Mouse (Mus musculus) heart, postnatal 0 days (tissue): ENCODE measurements at regions not wholly inside any gene's neighbourhood (a gene's known extent, or its start where the extent isn't known, plus 50 kb on each side); places are given as distances from the start of the nearest gene placed in this dataset.

Experiments used
- ATAC-seq: fragments of 200-750 bp; cut with Nextera tagmentation; 2 replicates; pipeline ENCODE4 v1.8.0; 2017; ENCODE audit warnings: low read depth, moderate number of reproducible peaks, moderate library complexity; ENCODE audit not compliant: insufficient read depth
- DNase-seq: peaks from one replicate; pipeline ENCODE4 v3.0.0-alpha.2; 2016; ENCODE audit warnings: low spot score
- H3K27ac ChIP-seq: fragments of 300-500 bp; sonication (generic); 2 replicates; pipeline ENCODE4 v1.5.1; 2014; ENCODE audit warnings: low read depth, mild to moderate bottlenecking
- H3K27me3 ChIP-seq: fragments of 300-500 bp; sonication (generic); 2 replicates; pipeline ENCODE4 v1.6.1; 2014; ENCODE audit warnings: low read length, mixed read lengths; ENCODE audit not compliant: control insufficient read depth, insufficient read depth
- H3K36me3 ChIP-seq: fragments of 300-500 bp; sonication (generic); replicated peaks from 2 replicates; pipeline ENCODE4 v1.6.1; 2014; ENCODE audit warnings: low read length, mixed read lengths; ENCODE audit not compliant: control insufficient read depth, insufficient read depth
- H3K4me1 ChIP-seq: fragments of 300-500 bp; sonication (generic); 2 replicates; pipeline ENCODE4 v1.6.1; 2014; ENCODE audit warnings: antibody characterized with exemption; ENCODE audit not compliant: control insufficient read depth, insufficient read depth
- H3K4me2 ChIP-seq: fragments of 300-500 bp; sonication (generic); 2 replicates; pipeline ENCODE4 v1.6.1; 2014; ENCODE audit warnings: low read depth, mild to moderate bottlenecking, low read length, moderate library complexity
- H3K4me3 ChIP-seq: fragments of 300-500 bp; sonication (generic); 2 replicates; pipeline ENCODE4 v1.5.1; 2014; ENCODE audit warnings: low read depth, low read length
- H3K9ac ChIP-seq: fragments of 300-500 bp; sonication (generic); replicated peaks from 2 replicates; pipeline ENCODE4 v1.6.1; 2014; ENCODE audit warnings: low read depth, low read length, mixed read lengths
- H3K9me3 ChIP-seq: fragments of 300-500 bp; sonication (generic); replicated peaks from 2 replicates; pipeline ENCODE4 v1.6.1; 2016; ENCODE audit warnings: low read length; ENCODE audit not compliant: control insufficient read depth
- CTCF ChIP-seq: IDR thresholded peaks from 2 replicates; pipeline ENCODE4 v1.5.1; 2016; ENCODE audit warnings: antibody characterized with exemption, control low read depth, low read depth
- EP300 ChIP-seq: IDR thresholded peaks from 2 replicates; pipeline ENCODE4 v1.6.1; 2016; ENCODE audit warnings: antibody characterized with exemption, low read depth
- WGBS: fragments of 180-500 bp; shearing (Covaris S2); extraction: QIAGEN DNeasy Blood & Tissue Kit; methylation state at CpG from one replicate; pipeline ENCODE4 v1.1.7; 2014; 5-methylcytosine and 5-hydroxymethylcytosine counted together

- no peak for TF ChIP-seq EP300
- TF ChIP-seq CTCF = no peak
- no peaks in the 10 kb centered on the region for H3K4me1 ChIP-seq
- WGBS = 64% methylated on average over 1 of the region's 1 CpGs
- no peak overlapping the region for H3K4me2 ChIP-seq
- no peak overlapping the region for H3K9ac ChIP-seq
- no peaks in the 10 kb centered on the region for H3K27me3 ChIP-seq
- H3K9me3 ChIP-seq = no peaks in the 10 kb centered on the region
- no peak overlapping the region for H3K4me3 ChIP-seq
- DNase-seq = no peak
- no peaks in the 10 kb centered on the region for H3K36me3 ChIP-seq
- no peak for ATAC-seq
- no peak overlapping the region for H3K27ac ChIP-seq
Observed at GRCm38 (mm10) chr14:80789131-80789530, 805.2 kb downstream of the Olfm4 start.

GRCm38 (mm10) chr14:80799370-80799959 lies 815.6 kb downstream of the Olfm4 start:
- no peak overlapping the region for H3K27ac ChIP-seq
- TF ChIP-seq EP300 (no peak), CTCF (no peak)
- DNase-seq (no peak), ATAC-seq (no peak)
- H3K9ac ChIP-seq = no peak overlapping the region
- 73% methylated on average over 6 of the region's 6 CpGs for WGBS
- H3K4me2 ChIP-seq = no peak overlapping the region
- no peaks in the 10 kb centered on the region for H3K4me1 ChIP-seq
- H3K4me3 ChIP-seq = no peak overlapping the region
- H3K9me3 ChIP-seq = no peaks in the 10 kb centered on the region
- H3K36me3 ChIP-seq = no peaks in the 10 kb centered on the region
- no peaks in the 10 kb centered on the region for H3K27me3 ChIP-seq

- Histone ChIP-seq H3K36me3 (no peaks in the 10 kb centered on the region), H3K4me2 (no peak overlapping the region), H3K4me3 (no peak overlapping the region), H3K4me1 (no peaks in the 10 kb centered on the region), H3K27ac (no peak overlapping the region), H3K9ac (no peak overlapping the region), H3K9me3 (no peaks in the 10 kb centered on the region), H3K27me3 (no peaks in the 10 kb centered on the region)
- ATAC-seq = no peak
- TF ChIP-seq CTCF (no peak), EP300 (no peak)
- 55% methylated on average over 3 of the region's 3 CpGs for WGBS
- no peak for DNase-seq
Observed at GRCm38 (mm10) chr14:80830476-80830875, 846.6 kb downstream of the Olfm4 start.

GRCm38 (mm10) chr14:80844550-80844949 lies 860.7 kb downstream of the Olfm4 start:
- DNase-seq (no peak), ATAC-seq (no peak)
- Histone ChIP-seq H3K4me1 (no peaks in the 10 kb centered on the region), H3K9me3 (no peaks in the 10 kb centered on the region), H3K4me3 (no peak overlapping the region), H3K9ac (no peak overlapping the region), H3K27ac (no peak overlapping the region), H3K27me3 (no peaks in the 10 kb centered on the region), H3K4me2 (no peak overlapping the region), H3K36me3 (no peaks in the 10 kb centered on the region)
- WGBS = 71% methylated on average over 4 of the region's 4 CpGs
- TF ChIP-seq CTCF = no peak

GRCm38 (mm10) chr14:80845576-80846269 lies 861.8 kb downstream of the Olfm4 start:
- no peaks in the 10 kb centered on the region for H3K36me3 ChIP-seq
- TF ChIP-seq EP300 (no peak), CTCF (peak; percentile 82)
- no peak overlapping the region for H3K27ac ChIP-seq
- no peak for ATAC-seq
- no peak overlapping the region for H3K4me2 ChIP-seq
- peak; percentile 39 for DNase-seq
- H3K4me1 ChIP-seq = no peaks in the 10 kb centered on the region
- no peaks in the 10 kb centered on the region for H3K9me3 ChIP-seq
- no peaks in the 10 kb centered on the region for H3K27me3 ChIP-seq
- 31% methylated on average over 14 of the region's 14 CpGs for WGBS
- no peak overlapping the region for H3K9ac ChIP-seq
- no peak overlapping the region for H3K4me3 ChIP-seq
